Mouse (Mus musculus) urinary bladder, postnatal 25 days (tissue): ENCODE measurements around the gene Phf21a.
"Not testable (repeated sequence)": the region's sequence is repeated elsewhere in the genome, so short reads cannot be mapped to it uniquely, and the experiment has no call there.

ENCODE experiments used
- DNase-seq: peaks from one replicate; pipeline ENCODE4 v3.0.0; 2022; ENCODE audit warnings: low spot score

Gene Phf21a

GRCm38 (mm10) chr2:92082196-92082595 lies 10.7 kb upstream of the Phf21a start:
- DNase-seq: no peak

DNA sequence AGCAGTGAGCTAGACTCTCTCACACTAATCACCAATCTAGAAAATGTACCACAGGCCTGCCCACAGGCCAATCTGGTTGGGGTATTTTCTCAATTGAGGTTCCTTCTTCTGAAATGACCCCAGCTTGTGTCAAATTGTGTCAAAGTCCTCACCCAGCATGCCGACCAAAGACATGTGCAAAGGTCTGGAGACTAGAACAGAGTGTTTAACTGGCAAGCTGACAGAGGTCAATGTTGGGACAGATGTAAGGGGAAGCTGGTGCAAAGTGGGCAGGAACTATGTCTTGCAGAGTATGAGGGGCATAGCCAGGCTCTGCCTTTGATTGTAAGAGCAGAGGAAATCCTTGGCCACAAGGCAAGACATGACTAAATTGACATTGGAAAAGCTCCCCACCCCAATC lies 7.2 kb upstream of the Phf21a start:
- DNase-seq: no peak

- no peak for DNase-seq
Measured at GRCm38 (mm10) chr2:92087065-92087464, 5.9 kb upstream of the Phf21a start.

DNA sequence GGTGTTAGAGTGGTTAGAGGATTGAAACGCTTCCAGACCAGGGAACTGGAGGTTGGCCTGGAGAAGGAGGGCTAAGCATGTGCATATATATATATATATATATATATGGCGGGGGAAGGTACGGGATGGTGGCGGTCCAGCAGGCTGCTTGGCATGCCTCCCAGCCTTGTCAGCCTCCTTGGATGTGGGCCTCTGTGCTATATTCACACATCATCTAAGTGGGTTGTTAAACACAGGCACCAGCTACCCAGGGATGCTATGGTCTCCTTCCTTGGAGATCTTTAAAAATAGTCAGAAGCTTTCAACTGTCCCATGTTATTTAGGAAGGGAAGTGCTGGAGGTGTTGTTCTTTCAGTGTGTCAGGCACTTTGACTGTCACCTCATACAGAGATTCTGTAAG lies 3.1 kb upstream of the Phf21a start:
- no peak for DNase-seq

- not testable (repeated sequence) for DNase-seq
Measured at GRCm38 (mm10) chr2:92093503-92093902, 586 bp downstream of the Phf21a start.

- no peak for DNase-seq
Measured at GRCm38 (mm10) chr2:92094078-92094477, 1.2 kb downstream of the Phf21a start.

DNA sequence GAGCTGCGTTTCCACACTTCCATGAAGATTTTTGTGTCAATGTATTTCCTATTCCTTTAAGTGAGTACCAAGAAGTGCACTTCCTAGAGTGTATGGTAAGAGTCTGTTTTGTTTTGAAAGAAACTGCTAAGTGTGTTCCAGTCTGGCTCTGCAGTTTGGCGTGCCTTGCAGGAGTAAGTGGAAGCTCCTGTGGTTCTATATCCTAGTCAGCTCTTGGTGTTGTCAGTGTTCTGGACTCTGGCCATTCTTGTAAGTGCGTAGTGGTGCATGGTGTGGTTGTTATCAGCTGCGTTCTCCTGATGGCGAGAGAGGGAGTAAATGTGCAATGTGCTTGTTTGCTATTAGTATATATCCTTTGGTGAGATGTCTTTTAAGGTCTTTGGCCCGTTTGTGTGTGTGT lies 7.9 kb downstream of the Phf21a start:
- DNase-seq: no peak

DNA sequence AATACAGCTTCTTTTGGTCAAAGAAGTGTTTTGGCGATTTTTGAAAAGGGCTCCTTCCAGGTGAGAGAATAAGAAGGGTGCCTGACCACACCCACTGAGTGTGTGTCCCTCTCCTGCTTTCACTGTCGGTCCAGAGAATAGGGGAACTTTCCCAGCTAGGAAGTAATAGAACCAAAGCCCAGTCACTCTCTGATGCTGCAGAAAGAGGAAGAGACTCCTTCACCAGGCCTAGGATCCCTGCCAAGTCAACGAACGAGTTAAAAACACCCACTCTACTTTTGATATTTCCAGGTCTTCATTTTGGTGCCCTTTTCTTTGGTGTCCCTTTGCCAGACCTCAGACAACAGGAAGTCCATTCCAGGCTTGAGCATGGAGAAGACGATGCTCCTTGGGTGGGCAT lies 31.6 kb downstream of the Phf21a start:
- no peak for DNase-seq

DNA sequence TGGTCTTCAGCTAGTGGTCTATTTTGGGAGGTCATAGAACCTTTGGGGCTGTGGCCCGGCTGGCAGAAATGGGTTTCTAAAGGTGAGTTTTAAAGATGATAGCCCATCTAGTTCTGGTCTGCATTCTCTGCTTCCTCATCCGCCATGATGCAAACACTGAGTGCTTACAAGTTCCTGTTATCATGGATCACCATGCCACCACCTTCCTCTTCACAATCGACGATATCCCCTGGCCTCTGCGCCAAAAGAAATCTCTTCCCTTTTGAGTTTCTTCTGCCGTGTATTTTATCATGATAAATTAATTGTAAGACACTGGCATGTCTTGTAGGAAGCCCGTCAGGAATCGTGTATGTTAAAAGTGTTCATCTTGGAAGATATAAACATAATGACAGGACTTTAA lies 32.4 kb downstream of the Phf21a start:
- DNase-seq: no peak

DNA sequence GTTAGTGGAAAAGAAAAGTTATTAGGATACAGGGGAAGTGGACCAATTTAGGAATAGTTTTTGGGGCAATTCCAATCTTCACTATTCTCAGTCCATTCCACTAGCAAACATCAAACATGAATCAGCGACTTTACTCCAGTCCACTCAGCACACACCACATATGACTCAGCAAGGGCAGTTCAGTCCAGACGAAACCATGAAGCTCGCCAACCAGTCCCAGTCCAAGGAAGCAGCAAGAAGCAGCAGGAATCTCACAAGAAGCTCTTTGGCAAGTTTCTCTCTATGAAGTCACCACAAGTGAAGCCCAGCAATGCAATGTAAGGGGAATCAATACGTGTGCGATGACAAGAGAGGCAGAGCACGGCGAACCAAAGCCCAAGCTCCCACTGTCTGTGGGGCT lies 37.2 kb downstream of the Phf21a start:
- DNase-seq: no peak

GRCm38 (mm10) chr2:92138736-92139135 lies 45.8 kb downstream of the Phf21a start:
- DNase-seq: no peak

DNA sequence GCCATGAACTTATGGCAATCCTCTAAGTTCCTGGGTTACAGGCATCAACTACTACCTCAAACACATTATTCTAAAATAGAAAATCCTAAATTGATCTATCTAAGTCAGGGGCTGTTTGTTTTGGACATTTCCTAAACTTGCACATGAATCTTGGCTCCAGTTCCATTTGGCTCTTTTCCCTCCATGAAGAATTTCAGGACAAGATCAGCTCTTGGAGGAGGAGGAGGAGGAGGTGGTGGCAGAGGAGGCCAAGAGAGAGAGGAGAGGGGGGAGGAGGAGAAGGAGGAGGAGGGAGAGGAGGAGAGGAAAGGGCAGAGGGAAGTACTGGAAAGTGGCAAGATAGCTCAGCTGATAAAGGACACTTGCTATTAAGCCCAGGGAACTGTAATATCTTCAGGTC lies 46.4 kb downstream of the Phf21a start:
- no peak for DNase-seq

DNA sequence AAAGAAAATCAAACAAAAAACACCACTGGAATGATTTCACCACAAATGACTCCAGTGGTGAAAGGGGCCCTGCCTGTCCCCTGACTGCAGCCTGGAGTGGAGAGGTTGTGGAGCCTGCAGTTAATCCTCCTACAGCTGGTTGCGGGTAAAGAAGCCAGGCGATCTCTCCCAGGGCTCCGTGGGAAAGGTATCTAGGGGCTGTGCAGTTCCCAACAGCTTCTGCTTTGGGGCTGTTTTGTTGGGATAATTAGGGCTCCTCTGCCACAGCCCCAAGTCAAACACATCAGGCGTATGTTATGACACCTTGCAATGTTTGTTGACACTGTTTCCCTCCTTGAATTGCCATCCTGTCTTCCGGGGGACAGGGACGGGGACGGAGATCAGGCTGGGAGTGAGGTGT lies 47.5 kb downstream of the Phf21a start:
- DNase-seq: no peak

DNA sequence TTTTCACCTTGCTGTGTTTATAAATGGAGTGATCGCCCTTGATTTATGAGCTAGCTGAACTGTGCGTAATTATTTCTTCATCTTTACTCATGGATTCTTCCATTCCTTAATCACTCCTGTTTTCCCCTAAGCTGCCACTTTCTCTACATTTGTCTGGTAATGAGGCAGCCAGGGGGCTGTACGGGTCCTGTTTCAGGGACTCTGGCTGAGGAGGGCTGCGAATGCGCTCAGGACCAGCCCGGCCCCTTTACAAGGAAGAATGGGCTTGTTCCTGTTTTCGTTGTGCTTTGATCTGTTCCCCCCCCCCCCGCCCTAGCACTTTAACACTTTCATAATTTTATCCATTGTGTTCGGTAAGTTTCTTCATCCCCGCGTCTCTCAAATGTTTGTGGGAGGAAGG lies 48.2 kb downstream of the Phf21a start:
- DNase-seq: no peak

- DNase-seq: no peak
Measured at GRCm38 (mm10) chr2:92143932-92144331, 51.0 kb downstream of the Phf21a start.

DNA sequence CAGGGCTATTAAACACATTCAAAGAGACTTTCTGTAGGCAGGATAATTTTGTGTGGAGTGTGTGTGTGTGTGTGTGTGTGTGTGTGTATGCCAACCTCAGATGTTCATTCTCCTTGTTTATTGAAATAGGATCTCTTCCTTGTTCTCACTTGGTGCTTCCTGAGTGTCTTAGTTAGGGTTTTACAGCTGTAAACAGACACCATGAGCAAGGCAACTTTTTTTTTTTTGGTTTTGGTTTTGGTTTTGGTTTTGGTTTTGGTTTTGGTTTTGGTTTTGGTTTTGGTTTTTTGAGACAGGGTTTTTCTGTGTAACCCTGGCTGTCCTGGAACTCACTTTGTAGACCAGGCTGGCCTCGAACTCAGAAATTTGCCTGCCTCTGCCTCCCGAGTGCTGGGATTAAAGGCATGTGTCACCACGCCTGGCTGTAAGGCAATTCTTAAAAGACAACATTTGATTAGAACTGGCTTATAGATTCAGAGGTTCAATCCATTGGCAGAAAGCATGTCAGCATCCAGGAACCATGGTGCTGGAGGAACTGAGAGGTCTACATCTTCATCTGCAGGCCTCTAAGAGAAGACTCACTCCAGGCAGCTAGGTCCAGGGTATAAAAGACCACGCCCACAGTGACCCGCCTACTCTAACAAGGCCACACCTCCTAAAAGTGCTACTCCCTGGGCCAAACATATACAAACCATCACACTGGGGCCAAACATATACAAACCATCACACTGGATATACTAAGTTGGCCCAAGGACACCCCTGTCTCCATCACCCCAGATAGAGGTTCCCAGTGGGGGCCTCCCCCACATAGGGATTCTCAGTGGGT lies 55.2 kb downstream of the Phf21a start:
- DNase-seq: not testable (repeated sequence)

DNA sequence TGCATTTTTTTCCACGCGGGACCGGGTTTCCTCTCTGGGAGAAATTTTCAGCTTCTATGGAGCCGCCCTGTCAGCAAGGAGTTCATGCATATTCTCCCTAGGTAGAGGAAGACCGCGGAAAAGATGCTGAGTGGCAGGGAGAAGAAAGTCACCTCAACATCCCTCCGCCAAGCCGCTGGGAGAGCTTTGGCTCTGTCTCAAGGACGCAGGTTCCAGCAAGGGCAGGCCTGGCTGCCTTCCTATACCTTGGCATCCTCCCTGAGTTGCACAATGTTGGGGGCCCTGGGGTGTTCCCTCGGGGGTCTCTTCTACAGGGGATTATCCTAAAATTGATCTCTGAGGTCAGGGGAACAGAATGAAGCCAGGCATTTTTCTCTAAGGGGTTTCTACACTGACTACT lies 71.4 kb downstream of the Phf21a start:
- no peak for DNase-seq

- DNase-seq: no peak
Measured at GRCm38 (mm10) chr2:92166950-92167349, 74.0 kb downstream of the Phf21a start.

- DNase-seq: no peak
Measured at GRCm38 (mm10) chr2:92171046-92171643, 78.2 kb downstream of the Phf21a start.

DNA sequence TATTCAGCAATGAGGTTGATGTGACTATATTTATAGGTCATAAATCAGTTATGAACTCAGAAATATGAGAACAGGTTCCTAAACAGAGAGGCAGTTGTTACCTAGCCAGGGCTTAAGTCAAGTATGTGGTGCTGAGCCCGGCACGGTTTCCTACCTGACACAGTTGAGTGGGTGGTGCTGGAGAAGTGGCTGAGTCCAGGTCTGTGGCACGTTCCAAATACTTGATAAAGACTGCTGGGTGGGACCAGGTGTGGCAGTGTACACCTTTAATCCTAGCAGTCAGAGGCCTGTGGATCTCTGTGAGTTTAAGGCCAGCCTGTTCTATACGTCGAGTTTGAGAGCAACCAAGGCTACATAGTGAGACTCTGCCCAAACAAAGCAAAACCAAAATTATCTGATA lies 79.4 kb downstream of the Phf21a start:
- DNase-seq: no peak

DNA sequence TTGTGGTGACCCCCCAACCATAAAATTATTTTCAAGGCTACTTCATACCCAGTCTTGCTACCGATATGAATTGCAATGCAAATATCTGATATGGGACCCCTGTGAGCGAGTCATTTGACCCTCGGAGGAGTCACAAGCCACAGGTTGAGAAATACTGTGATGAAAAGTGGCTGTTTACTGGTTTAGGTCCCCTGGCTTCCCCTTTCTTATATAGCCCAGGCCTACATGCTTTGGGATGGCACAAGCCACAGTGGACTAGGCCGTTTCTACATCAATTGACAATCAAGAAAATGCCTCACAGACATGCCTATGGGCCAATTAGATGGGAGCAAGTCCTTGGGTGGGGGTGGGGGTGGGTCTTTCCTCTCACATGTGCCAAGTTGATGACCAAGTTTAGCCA lies 80.3 kb downstream of the Phf21a start:
- no peak for DNase-seq

DNA sequence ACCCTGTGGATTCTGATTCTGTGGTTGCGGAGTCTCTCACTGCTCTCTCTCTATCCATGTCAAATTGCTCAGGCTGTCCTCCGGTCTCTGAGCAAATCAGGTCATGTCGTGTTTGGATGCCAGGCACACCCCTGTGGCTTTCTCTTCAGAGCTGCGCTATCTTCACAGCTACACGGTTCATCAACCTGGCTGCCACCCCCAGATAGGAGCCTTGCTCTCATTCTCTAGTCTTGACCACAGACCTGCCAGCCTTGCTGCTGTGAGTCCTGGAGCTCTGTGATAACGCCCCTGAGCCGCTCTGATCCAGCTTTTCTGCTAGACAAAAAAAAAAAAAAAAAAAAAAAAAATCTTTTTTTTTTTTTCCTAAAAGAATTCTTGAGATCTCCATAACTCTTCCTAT lies 81.3 kb downstream of the Phf21a start:
- DNase-seq: no peak

DNA sequence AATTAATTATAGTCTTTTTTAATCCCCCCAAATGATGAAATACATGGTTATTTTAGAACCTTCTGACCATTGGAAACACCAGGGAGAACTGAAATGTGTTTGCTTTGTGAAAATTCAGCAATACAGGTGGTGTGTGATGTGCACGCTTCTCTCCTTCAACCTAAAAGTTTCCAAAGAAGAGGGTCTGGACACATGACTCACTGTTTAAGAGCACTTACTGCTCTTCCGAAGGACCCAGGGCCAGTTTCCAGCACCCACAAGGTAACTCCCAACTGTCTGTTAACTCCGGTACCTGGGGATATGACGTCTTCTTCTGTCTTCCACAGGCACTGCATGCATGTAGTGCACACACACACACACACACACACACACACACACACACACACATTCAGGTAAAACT lies 82.1 kb downstream of the Phf21a start:
- no peak for DNase-seq

DNA sequence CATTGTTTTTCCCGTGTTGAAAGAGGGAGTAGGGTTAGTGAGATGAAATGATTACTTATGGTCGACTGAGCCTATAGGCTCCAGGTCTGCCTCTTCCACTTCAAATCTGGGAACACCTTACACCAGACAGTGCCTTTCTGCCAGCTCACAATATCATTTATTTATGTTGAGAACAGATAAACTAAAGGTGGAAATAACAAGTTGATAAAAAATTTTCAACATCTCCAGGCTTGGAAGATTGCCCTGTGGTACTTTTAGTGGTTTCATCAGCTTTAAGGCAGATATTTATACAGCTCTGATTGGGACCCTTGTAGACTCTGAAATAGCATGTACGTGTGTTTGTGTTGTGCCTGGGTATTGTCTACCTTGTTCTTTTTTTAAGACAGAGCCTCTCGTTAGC lies 83.4 kb downstream of the Phf21a start:
- DNase-seq: no peak
